Mouse (Mus musculus) frontal cortex, postnatal 36 days (tissue): ENCODE measurements around the gene Nupl1.

ENCODE experiments used
- DNase-seq, 2 experiments: peaks; one replicate each; pipeline ENCODE4 v3.0.0; 2022; ENCODE audit warnings: low spot score in 2 of 2

The Nupl1 gene

DNA sequence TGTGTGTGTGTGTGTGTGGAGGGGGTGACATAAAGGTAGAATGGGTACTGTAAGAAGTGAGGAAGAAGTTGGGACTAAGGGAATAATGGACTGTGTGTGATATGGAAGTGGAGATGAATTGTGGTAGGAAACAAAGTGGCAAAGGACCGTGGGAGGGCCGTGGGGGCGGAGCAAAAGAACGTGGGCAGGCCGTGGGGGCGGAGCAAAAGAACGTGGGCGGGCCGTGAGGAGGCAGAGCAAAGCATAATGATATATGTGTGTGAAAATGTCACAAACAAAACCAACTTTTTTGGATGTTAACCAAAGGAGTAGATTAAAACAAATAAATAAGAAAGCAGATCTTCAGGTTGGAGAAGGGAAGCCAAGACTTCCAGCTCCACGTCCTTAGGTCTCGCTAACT is 98.9 kb downstream of the Nupl1 start:
- DNase-seq, result no peak

DNA sequence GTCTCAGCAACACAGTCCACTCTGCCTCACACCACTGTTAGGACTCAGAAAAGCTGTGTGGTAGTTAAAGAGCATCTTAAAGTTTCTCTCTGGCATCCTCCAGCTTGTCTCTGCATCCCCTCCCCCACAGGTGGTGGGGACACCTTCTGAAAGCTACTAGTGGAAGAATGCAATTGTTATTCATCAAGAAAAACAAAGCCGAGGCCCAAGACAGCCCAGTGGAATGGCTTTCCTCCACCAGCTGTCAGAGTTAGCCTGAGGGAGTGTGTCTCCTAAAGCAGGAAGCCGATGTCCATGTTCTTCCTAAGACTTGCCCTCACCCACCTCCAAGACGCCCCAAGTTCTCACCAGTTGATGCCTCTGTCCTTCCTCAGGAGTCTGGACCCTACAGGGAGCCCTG is 102.3 kb downstream of the Nupl1 start:
- no peak for DNase-seq

DNA sequence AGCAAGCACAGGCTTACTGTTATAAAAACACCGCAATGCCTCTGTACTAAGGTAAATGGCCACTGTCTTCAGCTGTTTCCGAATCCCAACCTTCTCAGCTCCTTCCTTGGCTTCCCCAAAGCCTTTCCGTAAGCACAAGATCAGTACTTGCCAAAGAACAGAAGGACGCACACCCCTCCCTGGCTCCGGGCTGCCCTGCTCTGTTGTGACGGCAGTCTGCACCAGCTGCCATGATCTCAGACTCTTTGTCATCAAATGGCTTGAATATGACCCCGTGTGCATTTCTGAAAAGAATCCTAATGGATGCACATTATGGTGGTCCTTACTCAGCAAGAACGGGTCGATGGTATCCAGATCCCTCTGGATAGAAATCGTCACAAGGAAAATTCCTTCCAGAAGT is 108.0 kb downstream of the Nupl1 start:
- no peak for DNase-seq

DNA sequence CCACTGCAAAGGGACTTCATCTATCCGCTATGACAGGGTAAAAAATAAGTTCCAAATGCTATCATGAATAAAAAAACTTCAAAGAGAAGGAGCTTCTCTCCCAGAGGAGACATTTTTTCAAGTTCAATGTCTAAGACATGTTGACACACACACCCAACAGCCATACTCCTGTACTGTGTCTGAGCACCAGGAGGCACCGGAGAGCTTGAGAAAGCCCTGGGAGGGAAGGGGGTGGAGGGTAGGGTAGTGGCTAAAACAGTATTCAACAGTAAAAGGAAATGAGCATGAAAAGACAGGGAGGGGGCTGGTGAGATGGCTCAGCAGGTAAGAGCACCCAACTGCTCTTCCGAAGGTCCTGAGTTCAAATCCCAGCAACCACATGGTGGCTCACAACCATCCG is 112.9 kb downstream of the Nupl1 start:
- DNase-seq, result no peak

DNA sequence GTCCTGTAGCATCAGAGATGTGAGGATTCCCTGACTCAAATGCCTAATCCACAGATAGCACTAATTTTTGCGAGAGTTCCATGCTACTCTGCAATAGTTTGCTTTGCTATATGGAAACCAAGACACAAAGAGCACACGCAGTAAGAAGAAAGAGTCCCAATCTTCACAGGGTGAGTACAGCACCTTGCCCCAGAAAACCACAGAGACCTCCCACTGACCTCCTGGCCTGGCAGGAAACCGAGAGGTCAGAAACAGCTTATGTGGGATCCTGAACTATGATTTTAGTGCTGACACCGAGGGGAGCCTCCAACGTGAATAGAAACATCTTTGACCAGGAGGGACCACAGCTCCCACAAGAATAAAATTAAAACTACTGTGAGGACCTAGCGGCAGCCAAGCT is 113.4 kb downstream of the Nupl1 start:
- DNase-seq, result no peak

DNA sequence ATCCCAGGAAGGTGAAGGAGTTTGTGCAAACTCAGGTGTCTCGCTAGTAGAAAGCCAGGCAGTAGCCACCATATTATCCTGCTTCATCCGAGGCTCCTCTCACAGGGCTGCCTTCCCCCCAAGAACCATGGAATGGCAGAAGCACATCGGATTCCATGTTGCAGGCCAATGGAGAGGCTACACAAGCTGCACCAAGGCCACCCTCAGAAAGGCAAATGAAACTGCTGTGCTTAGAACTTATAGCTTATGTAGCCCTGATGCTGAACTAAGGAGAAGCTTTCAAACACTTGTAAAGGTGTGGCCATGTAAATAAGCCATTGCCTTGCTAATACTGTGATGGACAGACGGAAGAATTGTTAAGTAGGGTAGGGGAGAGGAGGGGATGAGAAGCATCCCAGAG is 115.4 kb downstream of the Nupl1 start:
- no peak for DNase-seq

DNA sequence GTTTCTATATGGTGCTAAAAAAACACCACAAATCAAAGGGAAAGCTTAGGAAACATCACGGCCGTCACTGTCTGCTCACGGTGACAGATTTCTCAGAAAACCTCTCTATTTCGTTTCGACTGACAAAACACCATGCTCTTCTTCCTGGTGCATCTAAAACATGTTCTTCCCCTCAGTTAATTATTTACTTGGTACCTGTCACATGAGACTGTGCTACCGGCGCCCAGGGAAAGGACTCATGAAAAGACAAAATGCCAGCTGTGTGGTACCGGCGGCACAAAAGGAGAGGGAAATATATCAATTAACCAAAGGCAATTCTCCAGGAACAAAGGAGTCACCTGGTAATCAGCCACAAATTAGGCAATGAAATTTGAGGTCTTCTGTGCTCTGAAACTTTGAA is 116.5 kb downstream of the Nupl1 start:
- DNase-seq, result no peak
